Mouse (Mus musculus) lung, embryonic 15.5 days (tissue): ENCODE measurements around the gene Lca5. TPM values are rescaled to one million over a fixed set of nuclear protein-coding genes. Genes with fewer than 3 reads are reported as not detected.

ENCODE experiments used
- ATAC-seq: fragments of 200-750 bp; cut with Nextera tagmentation; 2 replicates; pipeline ENCODE4 v1.8.0; 2017; ENCODE audit warnings: moderate number of reproducible peaks, borderline replicate concordance; ENCODE audit not compliant: low FRiP score, low TSS enrichment; ENCODE audit errors: extremely low read depth
- H3K27ac ChIP-seq: fragments of 300-500 bp; sonication (generic); 2 replicates; pipeline ENCODE4 v1.5.1; 2015; ENCODE audit warnings: moderate library complexity, mild to moderate bottlenecking, inconsistent platforms
- H3K27me3 ChIP-seq: fragments of 300-500 bp; sonication (generic); 2 replicates; pipeline ENCODE4 v1.6.1; 2015; ENCODE audit warnings: inconsistent platforms
- H3K36me3 ChIP-seq: fragments of 300-500 bp; sonication (generic); 2 replicates; pipeline ENCODE4 v1.6.1; 2015; ENCODE audit warnings: inconsistent platforms
- H3K4me1 ChIP-seq: fragments of 300-500 bp; sonication (generic); 2 replicates; pipeline ENCODE4 v1.6.1; 2015; ENCODE audit warnings: inconsistent platforms
- H3K4me2 ChIP-seq: fragments of 300-500 bp; sonication (generic); 2 replicates; pipeline ENCODE4 v1.6.1; 2015; ENCODE audit warnings: inconsistent platforms, mild to moderate bottlenecking, moderate library complexity
- H3K4me3 ChIP-seq: fragments of 300-500 bp; sonication (generic); 2 replicates; pipeline ENCODE4 v1.5.1; 2015; ENCODE audit warnings: mild to moderate bottlenecking, inconsistent platforms
- H3K9ac ChIP-seq: fragments of 300-500 bp; sonication (generic); 2 replicates; pipeline ENCODE4 v1.6.1; 2015; ENCODE audit warnings: inconsistent platforms
- H3K9me3 ChIP-seq: fragments of 300-500 bp; sonication (generic); 2 replicates; pipeline ENCODE4 v1.6.1; 2016; ENCODE audit warnings: inconsistent platforms
- WGBS: fragments of 180-500 bp; shearing (Covaris S2); methylation state at CpG from one replicate; pipeline ENCODE4 v1.1.7; 2015; 5-methylcytosine and 5-hydroxymethylcytosine counted together
- polyA plus RNA-seq: library from polyadenylated mRNA; unstranded; fragments of >200 nt; fragmentation: Nextera tagmentation; extraction: Ambion mirVana; gene quantifications from 2 replicates; pipeline ENCODE4 v1.2.1, GENCODE M21; 2015

Lca5 gene
- polyA plus RNA-seq, 1 experiment from 2014 or later = 14.5 TPM

DNA sequence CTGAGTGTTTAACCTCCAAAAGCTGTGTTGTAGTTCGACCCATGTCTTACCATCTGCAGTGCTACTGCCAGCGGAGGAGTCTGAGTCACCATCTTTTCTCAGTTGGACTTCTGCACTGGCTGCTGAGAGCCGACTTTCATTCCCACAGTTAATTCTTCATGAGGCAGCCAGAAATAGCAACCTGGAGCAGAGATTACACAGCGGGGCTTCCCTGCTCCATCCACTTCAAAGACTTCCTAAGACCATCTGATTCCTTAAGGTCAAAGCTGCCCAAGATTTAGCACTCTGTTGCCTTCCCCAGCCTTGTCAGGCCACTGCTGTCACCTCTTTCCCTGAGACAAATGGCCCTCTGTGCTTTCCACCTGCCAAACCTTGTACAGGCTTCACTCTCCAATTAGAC lies 6.4 kb downstream of the Lca5 start:
- WGBS = 39% methylated on average over 4 of the region's 4 CpGs
- H3K9ac ChIP-seq = no peak overlapping the region
- H3K9me3 ChIP-seq = no peaks in the 10 kb centered on the region
- H3K4me1 ChIP-seq = peaks cover 8% of the 10 kb centered on the region; the same call in 1 of the 2 replicates
- ATAC-seq = no peak
- no peak overlapping the region for H3K4me3 ChIP-seq
- no peaks in the 10 kb centered on the region for H3K27me3 ChIP-seq
- H3K27ac ChIP-seq = no peak overlapping the region
- no peaks in the 10 kb centered on the region; the same call in 1 of the 2 replicates for H3K36me3 ChIP-seq
- H3K4me2 ChIP-seq = no peak overlapping the region

- WGBS = 60% methylated on average over 7 of the region's 7 CpGs
- H3K36me3 ChIP-seq = no peaks in the 10 kb centered on the region; the same call in 1 of the 2 replicates
- no peak overlapping the region for H3K4me2 ChIP-seq
- H3K9ac ChIP-seq = no peak overlapping the region
- no peak for ATAC-seq
- no peak overlapping the region for H3K4me3 ChIP-seq
- peaks cover 8% of the 10 kb centered on the region; the same call in 1 of the 2 replicates for H3K4me1 ChIP-seq
- H3K27me3 ChIP-seq = no peaks in the 10 kb centered on the region
- no peak overlapping the region for H3K27ac ChIP-seq
- no peaks in the 10 kb centered on the region for H3K9me3 ChIP-seq
These were observed 7.3 kb downstream of the Lca5 start for GRCm38 (mm10) chr9:83433661-83434060.

GRCm38 (mm10) chr9:83427926-83428325 lies 13.0 kb downstream of the Lca5 start:
- no peaks in the 10 kb centered on the region for H3K4me1 ChIP-seq
- H3K4me3 ChIP-seq = no peak overlapping the region
- WGBS = 80% methylated on average over 4 of the region's 4 CpGs
- H3K9ac ChIP-seq = no peak overlapping the region
- H3K36me3 ChIP-seq = peaks cover 16% of the 10 kb centered on the region
- no peaks in the 10 kb centered on the region for H3K27me3 ChIP-seq
- H3K27ac ChIP-seq = no peak overlapping the region
- no peak overlapping the region for H3K4me2 ChIP-seq
- H3K9me3 ChIP-seq = no peaks in the 10 kb centered on the region
- no peak for ATAC-seq

GRCm38 (mm10) chr9:83418965-83419364 lies 22.0 kb downstream of the Lca5 start:
- Histone ChIP-seq H3K36me3 (peaks cover 33% of the 10 kb centered on the region), H3K9me3 (no peaks in the 10 kb centered on the region), H3K9ac (no peak overlapping the region), H3K4me1 (no peaks in the 10 kb centered on the region), H3K27me3 (no peaks in the 10 kb centered on the region), H3K4me3 (no peak overlapping the region), H3K4me2 (no peak overlapping the region), H3K27ac (no peak overlapping the region)
- 80% methylated on average over 5 of the region's 5 CpGs for whole genome bisulfite sequencing
- no peak for ATAC-seq

DNA sequence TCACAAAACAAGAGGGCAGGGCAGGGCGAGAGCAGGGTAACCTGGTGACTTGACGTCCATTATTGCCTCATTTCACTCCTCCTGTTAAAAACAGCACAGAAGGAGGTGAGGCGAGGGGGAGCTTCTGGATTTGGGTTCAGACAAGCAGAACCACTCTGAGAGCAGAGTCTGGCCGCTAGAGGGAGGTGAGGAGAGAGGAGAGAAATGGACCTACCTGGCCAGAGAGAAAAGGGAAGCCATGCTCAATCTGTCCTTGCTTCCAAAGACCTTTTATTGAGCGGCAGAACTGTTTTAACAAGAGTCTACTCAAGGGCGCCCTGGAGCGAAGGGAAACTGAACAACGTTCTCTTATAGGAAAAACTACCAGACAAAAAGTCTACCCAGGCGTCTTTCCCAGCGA lies 27.9 kb downstream of the Lca5 start:
- Histone ChIP-seq H3K9ac (no peak overlapping the region), H3K36me3 (peaks cover 19% of the 10 kb centered on the region), H3K27ac (no peak overlapping the region), H3K4me1 (no peaks in the 10 kb centered on the region), H3K4me2 (no peak overlapping the region), H3K9me3 (no peaks in the 10 kb centered on the region), H3K4me3 (no peak overlapping the region), H3K27me3 (no peaks in the 10 kb centered on the region)
- 72% methylated on average over 10 of the region's 10 CpGs for WGBS
- no peak for ATAC-seq

- Histone ChIP-seq H3K9me3 (no peaks in the 10 kb centered on the region), H3K4me1 (no peaks in the 10 kb centered on the region), H3K4me2 (no peak overlapping the region), H3K4me3 (no peak overlapping the region), H3K27me3 (no peaks in the 10 kb centered on the region), H3K36me3 (no peaks in the 10 kb centered on the region; the same call in 1 of the 2 replicates), H3K27ac (no peak overlapping the region), H3K9ac (no peak overlapping the region)
- WGBS = 48% methylated on average over 7 of the region's 7 CpGs
- no peak for ATAC-seq
These were observed 35.8 kb downstream of the Lca5 start for GRCm38 (mm10) chr9:83405150-83405549.

DNA sequence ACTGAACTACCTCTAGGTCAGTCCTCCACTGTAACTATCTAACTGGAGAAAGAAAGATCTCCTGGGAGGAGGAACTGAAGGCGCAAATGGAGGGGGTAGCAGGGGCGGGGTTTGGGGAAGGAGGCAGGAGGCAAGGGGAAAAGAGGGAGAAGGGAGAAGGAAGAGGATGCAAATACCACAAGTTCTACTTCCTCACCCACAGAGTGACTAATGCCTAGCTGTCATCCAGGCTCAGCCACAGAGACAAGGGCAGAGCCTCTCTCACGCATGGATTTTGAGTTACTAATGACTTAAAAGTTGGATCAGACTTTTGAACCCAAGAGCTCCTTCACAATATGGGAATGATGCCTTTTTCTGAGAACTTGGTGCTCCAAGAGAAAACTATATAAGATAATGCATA lies 40.1 kb downstream of the Lca5 start:
- H3K4me3 ChIP-seq = no peak overlapping the region
- H3K9me3 ChIP-seq = no peaks in the 10 kb centered on the region
- H3K27me3 ChIP-seq = no peaks in the 10 kb centered on the region
- H3K27ac ChIP-seq = no peak overlapping the region
- no peak overlapping the region for H3K9ac ChIP-seq
- H3K36me3 ChIP-seq = peaks cover 3% of the 10 kb centered on the region
- H3K4me1 ChIP-seq = no peaks in the 10 kb centered on the region
- no peak for ATAC-seq
- 64% methylated on average over 3 of the region's 3 CpGs for WGBS
- H3K4me2 ChIP-seq = no peak overlapping the region

GRCm38 (mm10) chr9:83399414-83399813 lies 41.5 kb downstream of the Lca5 start:
- H3K4me2 ChIP-seq = no peak overlapping the region
- no peak overlapping the region for H3K9ac ChIP-seq
- 89% methylated on average over 7 of the region's 7 CpGs for WGBS
- H3K4me1 ChIP-seq = no peaks in the 10 kb centered on the region
- peaks cover 7% of the 10 kb centered on the region for H3K36me3 ChIP-seq
- H3K27me3 ChIP-seq = no peaks in the 10 kb centered on the region
- no peak overlapping the region for H3K27ac ChIP-seq
- no peak overlapping the region for H3K4me3 ChIP-seq
- ATAC-seq = no peak
- no peaks in the 10 kb centered on the region for H3K9me3 ChIP-seq

GRCm38 (mm10) chr9:83398260-83398659 lies 42.7 kb downstream of the Lca5 start:
- H3K4me3 ChIP-seq = no peak overlapping the region
- ATAC-seq = no peak
- no peak overlapping the region for H3K27ac ChIP-seq
- no peak overlapping the region for H3K4me2 ChIP-seq
- H3K36me3 ChIP-seq = peaks cover 13% of the 10 kb centered on the region
- H3K4me1 ChIP-seq = no peaks in the 10 kb centered on the region
- H3K27me3 ChIP-seq = no peaks in the 10 kb centered on the region
- no peaks in the 10 kb centered on the region for H3K9me3 ChIP-seq
- H3K9ac ChIP-seq = no peak overlapping the region
- WGBS = 68% methylated on average over 6 of the region's 6 CpGs

DNA sequence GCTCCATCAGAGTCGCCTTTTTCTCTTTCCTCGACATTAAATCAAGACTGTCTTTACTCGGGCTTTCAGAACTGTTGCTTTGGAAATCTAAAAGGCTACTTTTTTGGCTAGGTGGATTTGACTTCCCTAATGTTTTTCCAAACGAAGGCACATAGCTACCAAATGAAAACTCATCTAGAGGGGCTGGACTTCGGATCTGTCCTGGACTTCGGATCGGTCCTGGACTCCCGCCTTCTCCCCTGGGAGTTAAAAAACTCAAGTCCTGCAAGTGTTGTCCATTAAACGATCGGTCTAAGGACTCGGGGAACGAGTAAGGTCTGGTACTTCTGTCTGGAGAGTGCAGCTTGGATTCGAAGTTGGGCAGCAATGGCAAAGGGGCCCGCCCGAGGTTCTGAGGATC lies 45.5 kb downstream of the Lca5 start:
- H3K36me3 ChIP-seq = peaks cover 13% of the 10 kb centered on the region; the same call in 1 of the 2 replicates
- no peak overlapping the region for H3K4me3 ChIP-seq
- H3K4me1 ChIP-seq = no peaks in the 10 kb centered on the region
- H3K9ac ChIP-seq = no peak overlapping the region
- H3K27ac ChIP-seq = no peak overlapping the region
- H3K27me3 ChIP-seq = no peaks in the 10 kb centered on the region
- H3K9me3 ChIP-seq = no peaks in the 10 kb centered on the region
- ATAC-seq = no peak
- no peak overlapping the region for H3K4me2 ChIP-seq
- 85% methylated on average over 15 of the region's 15 CpGs for whole genome bisulfite sequencing

- H3K27ac ChIP-seq = no peak overlapping the region
- H3K4me2 ChIP-seq = no peak overlapping the region
- no peak overlapping the region for H3K4me3 ChIP-seq
- 87% methylated on average over 11 of the region's 11 CpGs for WGBS
- H3K4me1 ChIP-seq = no peaks in the 10 kb centered on the region
- H3K36me3 ChIP-seq = peaks cover 10% of the 10 kb centered on the region; the same call in 1 of the 2 replicates
- no peaks in the 10 kb centered on the region for H3K9me3 ChIP-seq
- H3K27me3 ChIP-seq = no peaks in the 10 kb centered on the region
- no peak for ATAC-seq
- no peak overlapping the region for H3K9ac ChIP-seq
These were observed 48.9 kb downstream of the Lca5 start for GRCm38 (mm10) chr9:83391996-83392395.

- H3K4me1 ChIP-seq = no peaks in the 10 kb centered on the region
- no peaks in the 10 kb centered on the region for H3K27me3 ChIP-seq
- H3K36me3 ChIP-seq = peaks cover 8% of the 10 kb centered on the region; the same call in 1 of the 2 replicates
- no peak overlapping the region for H3K9ac ChIP-seq
- WGBS = 83% methylated on average over 9 of the region's 9 CpGs
- no peak for ATAC-seq
- H3K27ac ChIP-seq = no peak overlapping the region
- no peak overlapping the region for H3K4me2 ChIP-seq
- no peaks in the 10 kb centered on the region for H3K9me3 ChIP-seq
- no peak overlapping the region for H3K4me3 ChIP-seq
These were observed 51.4 kb downstream of the Lca5 start for GRCm38 (mm10) chr9:83389570-83389969.

GRCm38 (mm10) chr9:83386264-83386855 lies 54.6 kb downstream of the Lca5 start:
- Histone ChIP-seq H3K9ac (no peak overlapping the region), H3K36me3 (no peaks in the 10 kb centered on the region), H3K27me3 (no peaks in the 10 kb centered on the region), H3K4me3 (no peak overlapping the region), H3K9me3 (no peaks in the 10 kb centered on the region), H3K27ac (no peak overlapping the region), H3K4me1 (no peaks in the 10 kb centered on the region), H3K4me2 (no peak overlapping the region)
- WGBS = 75% methylated on average over 5 of the region's 5 CpGs
- no peak for ATAC-seq
